Mouse (Mus musculus): Measurements from ENCODE around the gene Galnt11. TPM values are rescaled to one million over a fixed set of nuclear protein-coding genes. Genes with fewer than 3 reads are reported as not detected.
"Not testable (repeated sequence)": the region's sequence is repeated elsewhere in the genome, so short reads cannot be mapped to it uniquely, and the experiment has no call there.

Gene Galnt11
- total RNA-seq (2021) = 10 to 100 TPM; 39.6 to 51.8 TPM
- long read RNA-seq, experiment 1, full-length matches to known transcripts = 79 of 95 reads
- long read RNA-seq, experiment 1, partial matches to known transcripts = 6 of 95 reads
- long read RNA-seq, experiment 1, other reads (novel, unspliced or antisense) = 10 of 95 reads
- long read RNA-seq, experiment 2, transcript Galnt11-201 (12 exons, 2,552 nt) = major isoform, 14 of 21 reads
- long read RNA-seq, experiment 2, partial matches to known transcripts = 2 of 21 reads
- long read RNA-seq, experiment 2, other reads (novel, unspliced or antisense) = 5 of 21 reads

DNA sequence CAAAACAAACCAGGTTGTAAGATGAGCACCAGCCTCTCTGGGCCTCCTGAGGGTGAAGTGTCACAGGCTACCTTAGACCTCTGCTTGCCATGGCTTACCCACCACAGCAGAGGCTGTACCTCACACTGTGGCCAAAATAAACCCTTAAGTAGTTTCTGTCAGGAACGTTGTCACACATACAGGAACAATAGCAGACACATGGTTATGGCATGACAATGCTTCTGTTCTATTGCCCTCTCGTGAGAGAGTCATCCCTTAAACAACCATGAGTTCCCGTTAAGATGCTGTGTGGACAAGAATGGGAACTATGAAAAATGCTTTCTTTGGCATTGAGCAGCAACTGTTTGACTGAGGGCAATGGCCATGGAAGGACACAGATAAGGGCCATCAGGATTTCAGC is at the start of gene Galnt11:
Gene Galnt11, plus strand, starts transcription at position 301 of the 400 bp plus-strand sequence.
- DNase-seq = no peak

DNA sequence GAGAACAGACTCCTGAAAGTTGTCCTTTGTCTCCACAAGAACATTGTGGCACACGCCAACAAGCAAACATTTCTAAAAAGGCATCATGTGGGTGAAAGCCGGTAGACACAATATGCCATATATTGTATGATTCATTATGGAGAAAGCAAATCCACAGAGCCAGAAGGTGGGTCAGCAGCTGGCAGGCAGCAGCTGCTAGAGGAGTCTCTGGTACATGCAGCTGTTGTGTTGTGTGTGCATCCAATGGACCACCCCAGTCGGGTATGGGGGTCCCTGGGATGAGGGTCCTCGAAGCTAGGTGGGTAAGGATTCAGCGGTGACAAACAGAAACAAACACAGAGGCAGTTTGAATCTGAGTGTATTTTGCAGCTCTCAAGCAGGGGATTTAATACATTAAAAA is 43.8 kb upstream of the Galnt11 start:
- DNase-seq = not testable (repeated sequence)

DNA sequence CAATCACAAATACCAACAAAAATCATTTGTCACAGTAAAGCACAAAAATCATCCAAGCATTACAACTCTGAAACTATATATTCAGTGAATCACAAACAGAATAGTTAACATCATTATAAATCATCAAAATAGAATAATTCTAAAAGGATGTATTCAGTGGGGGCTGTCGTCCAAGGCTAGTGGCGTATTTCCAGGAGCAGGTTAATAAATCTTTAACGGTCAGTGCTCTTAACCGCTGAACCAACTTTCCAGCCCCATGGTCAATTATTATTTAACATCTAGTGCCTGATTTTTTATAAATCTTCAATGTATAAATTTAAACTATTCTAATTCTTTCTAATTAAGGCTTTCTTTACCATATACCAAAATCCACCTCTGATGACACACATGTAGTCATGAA is 43.2 kb upstream of the Galnt11 start:
- not testable (repeated sequence) for DNase-seq

DNA sequence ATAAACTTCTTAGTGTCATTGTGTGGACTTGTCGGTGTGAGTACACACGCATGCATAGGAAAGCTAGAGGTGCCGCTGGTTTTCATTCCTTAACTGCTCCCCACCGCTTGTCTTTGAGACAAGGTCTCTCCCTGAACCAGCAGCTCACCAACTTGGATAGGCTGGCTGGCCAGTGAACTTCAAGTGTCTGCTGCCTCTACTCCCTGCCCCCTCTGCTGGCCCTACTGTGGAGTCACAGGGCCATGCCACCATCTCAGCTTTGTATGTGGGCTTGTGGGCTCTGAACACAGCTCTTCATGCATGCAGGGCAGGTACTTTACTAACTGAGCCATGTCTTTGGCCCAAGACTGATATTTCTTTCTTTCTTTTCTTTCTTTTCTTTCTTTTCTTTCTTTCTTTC is 42.4 kb upstream of the Galnt11 start:
- DNase-seq = no peak

DNA sequence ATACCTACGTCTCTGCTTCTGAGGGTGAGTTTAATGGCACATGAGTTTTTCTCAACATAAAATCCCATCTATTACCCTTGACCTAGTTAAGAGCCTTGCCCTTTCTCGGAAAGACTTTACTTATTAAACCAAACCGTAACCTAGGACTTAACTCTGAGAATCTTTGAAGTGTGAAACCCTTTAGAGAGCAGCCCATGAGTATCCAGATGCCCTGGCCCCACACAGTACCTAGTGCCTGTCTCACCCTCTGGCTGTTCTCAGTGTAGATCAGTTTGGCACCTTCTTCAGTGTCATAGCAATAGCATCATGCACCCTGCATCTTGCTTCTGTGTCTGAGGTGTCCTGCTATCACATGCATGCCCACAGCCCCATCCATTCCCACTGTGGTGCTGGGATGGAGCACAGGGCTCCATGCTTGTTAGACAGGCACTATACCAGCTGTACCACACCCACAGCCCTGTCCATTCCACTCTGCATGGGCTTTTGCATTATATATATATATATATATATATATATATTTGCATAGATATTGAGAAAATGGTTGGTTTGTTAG is 41.7 kb upstream of the Galnt11 start:
- DNase-seq = no peak

DNA sequence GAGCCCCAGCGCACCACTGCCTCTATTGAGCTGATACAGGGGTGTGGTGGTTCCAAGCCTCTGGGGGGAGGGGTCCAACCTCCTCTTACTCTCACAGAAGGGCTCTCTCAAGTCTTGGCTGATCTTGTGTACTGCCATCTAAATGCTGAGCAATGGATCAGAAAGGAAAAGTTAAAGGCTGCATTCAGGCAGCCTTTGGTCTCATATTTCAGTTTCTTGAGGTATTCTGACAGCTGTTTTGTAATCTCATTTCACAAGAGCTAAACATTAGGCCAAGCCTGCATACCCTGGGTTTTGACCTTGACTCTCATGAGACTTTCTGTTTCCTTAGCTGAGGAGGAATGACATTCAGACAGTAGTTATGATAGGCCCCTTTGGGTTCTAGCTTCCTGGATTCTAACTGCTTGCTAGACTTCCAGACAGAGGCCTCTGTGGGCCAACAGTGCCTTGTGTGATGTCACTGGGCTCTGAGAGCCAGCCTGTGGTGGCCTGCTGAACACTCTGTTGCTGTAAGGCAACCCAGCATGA is 40.6 kb upstream of the Galnt11 start, which contains the start of gene Galntl5:
Gene Galntl5, plus strand, starts transcription at position 457 of the 528 bp plus-strand sequence.
- peak in 1 of 2 experiments; percentile 20 for DNase-seq

DNA sequence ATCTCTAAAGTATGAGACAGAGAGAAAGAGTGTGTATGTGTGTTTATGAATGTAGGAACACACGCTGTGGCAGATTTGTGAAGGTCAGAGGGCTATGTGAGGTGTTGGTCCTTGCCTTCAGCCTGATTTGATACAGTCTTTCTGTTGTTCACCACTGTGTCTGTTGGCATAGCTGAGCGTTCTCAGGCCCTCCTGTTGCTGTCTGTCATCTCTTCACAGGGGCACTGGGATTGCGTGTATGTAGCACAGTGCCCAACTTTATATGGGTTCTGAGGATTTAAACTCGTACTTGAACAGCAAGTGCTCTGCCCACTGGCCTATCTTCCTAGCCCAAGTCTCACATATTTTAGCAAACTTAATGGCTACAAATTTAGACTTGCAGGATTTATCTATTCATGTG is 38.1 kb upstream of the Galnt11 start:
- DNase-seq = no peak

DNA sequence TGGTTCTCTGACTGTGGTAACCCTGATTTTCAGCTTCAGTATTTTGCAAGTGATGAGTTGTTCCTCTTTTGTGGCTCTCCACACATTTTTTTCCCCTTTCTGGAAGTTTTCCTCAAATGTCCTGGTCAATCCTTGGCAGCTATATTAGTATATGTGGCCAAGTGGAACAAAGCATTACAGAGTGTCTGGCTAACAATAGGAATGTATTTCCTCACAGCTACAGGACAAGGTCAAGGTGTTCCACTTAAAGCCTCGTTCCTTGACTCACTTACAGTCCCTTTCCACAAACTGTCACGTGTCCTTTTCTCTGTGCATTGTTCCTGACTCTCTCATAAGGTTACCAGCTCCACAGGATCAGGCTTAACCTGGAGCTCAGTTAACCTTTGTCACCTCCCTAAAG is 37.1 kb upstream of the Galnt11 start:
- no peak for DNase-seq

DNA sequence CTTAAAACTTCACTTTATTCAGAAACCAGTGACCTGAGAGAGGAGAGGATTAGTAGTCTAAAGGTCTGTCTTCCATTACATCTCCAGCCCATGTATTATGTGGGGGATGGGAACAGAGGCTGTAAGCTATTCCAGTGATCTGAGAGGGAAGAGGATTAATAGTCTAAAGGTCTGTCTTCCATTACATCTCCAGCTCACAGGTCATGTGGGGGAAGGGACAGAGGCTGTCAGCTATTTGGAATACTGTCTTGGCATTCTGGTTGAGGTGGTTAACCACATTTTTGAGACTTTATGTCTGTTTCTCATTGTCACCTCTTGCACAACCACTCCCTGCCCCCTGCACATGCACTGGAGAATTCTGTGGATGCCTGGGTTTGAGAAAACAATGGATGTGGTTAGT is 34.0 kb upstream of the Galnt11 start:
- DNase-seq = no peak

DNA sequence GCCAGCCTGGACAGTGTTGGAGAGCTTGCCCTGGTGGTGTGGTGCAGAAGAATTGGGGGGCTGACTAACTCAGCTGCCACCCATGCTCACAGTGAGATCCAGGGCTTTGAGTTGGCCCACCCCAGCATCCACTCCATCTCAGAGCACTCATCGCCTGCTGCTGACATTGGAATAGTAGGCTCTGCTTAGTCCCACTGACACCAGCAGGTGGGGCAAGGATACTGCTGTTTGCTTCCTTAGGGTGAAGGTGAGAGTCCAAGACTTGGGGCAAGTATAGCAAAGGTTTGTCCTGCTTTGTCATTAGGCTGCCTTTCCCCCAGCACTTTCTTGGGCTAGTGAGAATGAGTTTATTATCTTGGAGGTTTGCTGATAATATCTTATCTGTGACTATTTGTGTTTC is 32.9 kb upstream of the Galnt11 start:
- DNase-seq = peak; percentile 27 to 36

DNA sequence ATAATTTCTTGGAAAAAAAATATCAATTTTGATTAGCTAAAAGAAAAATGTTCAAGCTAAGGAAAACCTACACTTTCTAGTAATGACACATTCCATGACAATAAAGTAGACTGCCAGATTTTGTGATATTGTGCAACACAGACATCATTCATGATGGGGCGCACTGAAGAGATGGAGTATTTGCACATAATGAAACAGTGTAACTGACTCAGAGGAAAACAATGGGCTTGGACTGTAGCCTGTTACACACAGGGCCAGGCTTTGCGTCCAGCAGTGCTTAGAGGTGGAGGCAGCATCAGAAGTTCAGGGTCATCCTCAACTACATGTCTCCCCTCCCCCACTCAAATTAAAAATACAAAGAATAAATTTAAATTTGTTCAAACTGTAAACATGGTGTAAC is 31.2 kb upstream of the Galnt11 start:
- DNase-seq = peak; percentile 21 to 47

DNA sequence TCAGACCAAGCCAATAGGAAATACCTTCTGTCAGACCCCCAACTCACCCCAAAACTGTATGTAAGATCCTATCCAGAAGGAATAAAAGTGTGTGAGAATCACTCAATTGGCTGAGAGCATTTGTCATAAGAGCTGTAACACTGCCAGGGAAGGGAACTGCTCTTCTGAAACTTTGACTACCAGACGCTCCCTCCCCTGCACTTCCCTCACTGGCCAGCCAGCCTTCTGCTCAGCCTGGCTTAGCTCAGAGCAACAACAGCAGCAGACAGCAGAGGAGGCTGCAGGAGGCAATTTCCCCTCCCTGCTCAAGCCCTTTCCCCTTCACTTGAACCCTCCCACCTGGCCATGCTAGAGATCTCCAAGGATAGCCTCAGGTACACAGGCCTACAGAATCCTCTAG is 9.8 kb upstream of the Galnt11 start:
- DNase-seq = no peak

DNA sequence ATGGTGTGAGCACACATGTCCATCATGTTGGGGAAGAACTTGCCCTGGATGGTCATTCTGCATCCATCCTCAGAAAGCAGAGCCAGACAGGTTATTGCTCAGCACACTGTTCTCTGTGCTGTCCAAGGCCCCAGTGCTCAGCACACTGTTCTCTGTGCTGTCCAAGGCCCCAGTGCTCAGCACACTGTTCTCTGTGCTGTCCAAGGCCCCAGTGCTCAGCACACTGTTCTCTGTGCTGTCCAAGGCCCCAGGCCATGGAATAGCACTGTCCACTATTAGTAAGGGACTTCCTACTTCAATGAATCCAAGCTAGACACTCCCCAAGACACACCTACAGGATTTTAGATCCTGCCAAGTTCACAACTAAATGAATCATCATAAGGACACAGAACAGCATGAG is 8.5 kb upstream of the Galnt11 start:
- DNase-seq = peak in 1 of 2 experiments; percentile 9

DNA sequence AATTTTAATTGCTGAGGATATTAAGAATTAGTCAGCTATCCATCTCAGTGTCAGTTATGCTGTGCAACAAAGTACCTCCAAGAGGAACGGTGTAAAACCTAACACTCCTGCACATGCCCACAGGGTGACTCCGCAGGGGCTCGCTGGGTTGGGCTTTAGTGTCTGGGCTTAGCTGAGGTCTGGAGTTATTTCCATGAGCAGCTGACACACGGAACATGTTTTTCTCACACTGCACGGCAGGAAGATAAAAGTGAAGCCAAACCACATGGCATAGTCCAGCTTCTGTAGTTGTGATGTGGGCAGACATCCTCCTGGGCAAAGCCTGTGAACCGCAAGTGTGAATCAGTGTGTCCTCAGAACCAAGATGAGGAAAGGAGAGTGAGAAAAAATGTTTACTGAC is 6.7 kb upstream of the Galnt11 start:
- no peak for DNase-seq

DNA sequence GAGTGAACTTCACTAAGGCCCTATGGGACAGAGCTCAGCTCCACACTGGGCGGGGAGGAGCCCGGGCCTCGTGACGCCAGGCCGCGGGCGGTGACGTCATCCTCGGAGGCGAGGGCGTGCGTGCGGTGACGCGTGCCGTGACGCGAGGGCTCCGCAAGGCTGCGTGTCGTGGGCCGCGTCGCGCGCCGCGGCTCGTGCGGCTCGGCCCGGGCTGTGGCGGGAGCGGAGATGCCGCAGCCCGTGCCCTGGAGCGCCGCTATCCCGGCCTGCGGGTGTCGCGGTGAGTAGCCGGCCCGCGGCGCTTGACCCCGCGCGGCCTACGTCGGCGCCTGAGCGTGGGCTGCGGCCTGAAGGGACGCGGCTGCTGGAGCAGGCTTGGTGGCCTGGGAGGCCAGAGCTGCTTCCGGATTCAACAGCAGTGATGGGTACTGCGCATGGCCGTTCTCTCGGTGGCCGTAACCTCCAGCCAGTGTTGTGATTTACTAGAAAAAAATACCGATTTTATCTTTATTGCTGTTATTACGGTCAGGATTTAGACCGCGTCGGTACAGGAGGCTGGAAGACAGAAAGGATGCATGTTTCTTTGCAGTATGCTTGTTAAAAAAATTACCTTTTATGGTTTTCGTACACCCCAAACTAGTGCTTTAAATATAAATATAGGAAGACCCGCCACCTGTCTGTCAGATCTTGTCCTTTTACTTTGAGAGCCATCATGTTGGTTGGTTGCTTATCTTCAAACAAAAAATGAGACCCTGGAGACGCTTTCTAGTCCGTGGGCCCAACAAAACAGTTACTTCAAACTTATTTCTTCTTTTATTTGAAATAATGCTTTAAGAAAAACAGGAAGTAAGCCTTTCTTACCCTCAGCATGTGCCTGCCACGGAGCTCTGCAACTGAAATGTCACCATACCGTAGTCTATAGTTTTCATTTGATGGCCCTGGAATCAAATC is 1.3 kb downstream of the Galnt11 start, which contains the start of gene E130116L18Rik:
Gene E130116L18Rik, minus strand, starts transcription at position 402 of the 951 bp plus-strand sequence.
- DNase-seq = peak; percentile 91

DNA sequence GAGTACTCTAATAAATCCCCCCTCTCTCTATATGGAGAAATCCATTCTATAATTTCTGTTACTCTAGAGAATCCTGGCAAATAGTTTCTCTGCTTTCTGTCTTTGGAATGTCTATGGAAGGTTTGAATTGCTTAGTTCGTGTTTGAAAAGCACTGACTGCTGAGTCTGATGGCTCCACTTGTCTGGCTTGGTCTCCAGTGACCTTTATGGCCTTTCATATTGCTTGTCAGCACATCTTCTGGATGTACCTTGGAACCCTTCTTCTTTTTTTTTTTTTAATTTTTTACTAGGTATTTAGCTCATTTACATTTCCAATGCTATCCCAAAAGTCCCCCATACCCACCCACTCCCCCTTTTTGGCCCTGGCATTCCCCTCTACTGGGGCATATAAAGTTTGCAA is 2.7 kb downstream of the Galnt11 start:
- not testable (repeated sequence) for DNase-seq

DNA sequence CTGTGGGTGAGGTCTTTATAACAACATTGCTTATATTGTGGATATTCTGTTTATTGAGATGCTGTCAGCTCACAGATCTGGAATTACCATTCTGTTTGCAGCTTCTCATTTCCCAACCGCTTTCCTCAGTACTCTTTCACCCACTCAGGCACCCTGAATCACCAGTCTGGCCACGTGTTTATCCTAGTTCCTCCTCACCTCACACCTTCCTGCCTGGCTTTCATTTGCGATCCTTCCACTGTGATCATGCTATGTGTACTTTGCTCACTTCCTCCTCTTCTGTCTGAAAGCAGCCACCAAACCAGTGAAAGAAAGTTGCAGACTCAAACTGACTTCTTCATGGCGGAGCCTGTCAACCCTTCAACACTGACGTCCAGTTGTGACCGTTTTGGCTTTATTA is 21.4 kb downstream of the Galnt11 start:
- DNase-seq = no peak

DNA sequence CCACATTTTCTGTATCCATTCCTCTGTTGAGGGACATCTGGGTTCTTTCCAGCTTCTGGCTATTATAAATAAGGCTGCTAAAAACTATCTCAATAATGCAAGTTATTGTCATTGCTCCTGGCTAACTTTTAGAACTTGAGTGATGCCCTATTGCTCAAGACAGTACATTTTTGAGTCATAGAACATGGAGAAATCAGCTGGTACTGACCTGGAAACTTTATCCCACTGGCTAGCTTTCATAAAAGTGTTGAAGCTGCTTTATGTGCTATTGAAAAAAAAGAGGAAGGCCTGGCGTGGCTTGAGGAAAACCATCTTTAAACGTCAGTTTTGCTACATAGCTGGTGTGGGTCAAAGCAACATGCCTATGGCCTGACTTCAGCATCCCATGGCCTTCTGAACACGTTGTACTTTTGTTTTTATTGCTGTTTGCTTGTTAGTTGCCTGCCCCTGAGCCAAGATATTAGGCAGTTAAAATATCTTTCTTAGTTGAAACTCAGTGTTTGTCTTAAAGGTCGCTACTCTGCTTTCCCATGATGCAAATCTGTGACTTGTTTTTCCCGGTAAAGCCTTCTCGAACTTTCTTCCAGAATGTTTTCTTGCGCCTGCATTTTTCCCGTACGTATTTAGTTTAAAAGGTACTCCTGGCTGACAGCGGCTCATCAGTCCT is 24.2 kb downstream of the Galnt11 start:
- no peak for DNase-seq

DNA sequence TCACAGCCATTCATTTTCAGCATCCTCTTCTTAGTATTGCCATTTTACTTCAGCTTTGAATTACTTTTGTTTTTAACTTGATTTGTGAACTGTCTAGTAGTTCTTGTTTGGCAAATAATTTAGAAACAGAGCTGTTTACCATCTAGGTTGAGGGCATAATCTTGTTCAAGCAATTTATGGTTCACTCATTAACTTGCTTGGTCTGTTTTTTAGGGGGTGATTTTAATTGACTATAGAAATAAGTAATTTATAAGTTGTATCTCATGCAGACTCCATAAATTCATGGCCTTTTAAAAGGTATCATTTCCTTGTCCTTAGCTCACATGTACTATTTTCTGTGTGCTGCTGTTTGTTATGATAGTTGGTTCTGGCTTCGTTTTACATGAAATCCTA is 24.8 kb downstream of the Galnt11 start:
- no peak for DNase-seq

DNA sequence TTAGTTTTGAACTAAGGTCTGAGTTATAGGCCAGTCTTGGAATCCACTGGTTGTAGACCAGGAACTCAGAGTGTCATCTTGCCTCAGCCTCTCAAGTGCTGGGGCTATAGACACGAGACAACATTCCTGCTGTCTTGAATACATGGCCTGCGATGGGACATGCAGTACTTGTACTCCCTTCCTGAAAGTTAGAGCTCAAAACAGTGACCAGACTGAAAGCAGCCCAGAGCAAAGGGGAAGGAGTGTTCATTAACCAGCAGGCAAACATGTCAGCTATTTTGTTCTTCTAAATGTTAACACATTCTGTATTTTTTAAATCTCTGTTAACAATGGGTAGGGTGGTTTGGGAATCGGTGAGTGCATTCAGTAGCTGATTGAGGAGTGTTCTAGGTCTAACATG is 25.3 kb downstream of the Galnt11 start:
- no peak for DNase-seq

DNA sequence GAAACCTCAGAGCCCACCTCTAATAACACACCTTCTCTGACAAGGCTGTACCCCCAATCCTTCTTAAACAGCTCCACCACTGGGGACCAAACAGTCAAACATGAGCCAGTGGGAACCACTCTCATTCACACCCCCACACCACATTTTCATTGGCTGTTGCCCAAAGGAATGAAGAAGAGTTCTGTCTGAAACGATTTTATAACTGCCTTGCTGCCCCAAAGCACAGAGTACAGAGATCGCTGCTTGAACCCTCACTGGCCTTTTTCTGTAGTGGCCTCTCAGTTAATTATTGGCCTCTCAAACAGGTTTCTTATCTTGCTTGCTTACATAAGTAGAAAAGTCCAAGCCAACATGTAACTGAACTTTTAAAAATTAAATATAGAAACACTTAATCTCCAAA is 30.7 kb downstream of the Galnt11 start:
- no peak for DNase-seq

Measured in adrenal gland, postnatal 36 days (tissue).